Mouse (Mus musculus): ENCODE measurements around the gene Emcn.

The Emcn gene

DNA sequence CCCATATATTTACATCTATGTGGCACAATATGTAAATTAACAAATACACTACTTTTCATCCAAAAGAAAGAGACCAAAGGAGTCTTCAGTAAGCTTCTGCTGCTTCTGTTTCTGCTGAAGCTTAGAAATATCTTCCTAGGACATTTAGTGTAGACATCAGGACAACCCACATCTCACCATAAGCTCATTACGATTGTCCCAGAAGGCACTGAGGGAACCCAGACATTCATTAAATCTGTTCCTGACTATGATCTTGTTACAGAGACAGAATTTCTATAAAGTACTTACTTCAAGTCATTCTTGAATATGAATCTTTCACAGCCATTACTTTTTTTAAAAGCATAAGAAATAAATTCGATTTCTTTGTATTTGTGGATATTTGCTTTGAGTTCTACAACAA is 41.4 kb downstream of the Emcn start:
- DNase-seq (ENCODE audit: extremely low spot score, low read depth, low spot score): no peak

DNA sequence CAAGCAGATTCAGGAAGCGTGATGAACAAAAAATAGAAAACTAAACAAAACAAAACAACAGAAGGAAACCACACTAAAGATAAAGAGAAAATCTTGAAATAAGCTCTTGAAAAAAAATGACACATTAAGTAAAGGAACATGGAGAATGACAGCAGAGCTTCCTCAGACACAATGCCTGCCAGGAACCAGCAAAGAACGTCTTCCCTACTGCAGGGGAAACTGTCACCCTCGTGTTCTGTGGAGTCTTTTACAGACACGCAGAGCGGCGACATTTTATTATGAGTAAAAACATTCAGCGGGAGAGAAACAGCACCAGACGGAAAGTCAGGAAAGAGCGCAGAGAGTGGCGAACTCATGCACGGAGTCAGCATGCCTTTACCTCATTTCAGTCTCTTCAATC is 54.7 kb downstream of the Emcn start:
- DNase-seq (ENCODE audit: extremely low spot score, low read depth, low spot score): no peak

DNA sequence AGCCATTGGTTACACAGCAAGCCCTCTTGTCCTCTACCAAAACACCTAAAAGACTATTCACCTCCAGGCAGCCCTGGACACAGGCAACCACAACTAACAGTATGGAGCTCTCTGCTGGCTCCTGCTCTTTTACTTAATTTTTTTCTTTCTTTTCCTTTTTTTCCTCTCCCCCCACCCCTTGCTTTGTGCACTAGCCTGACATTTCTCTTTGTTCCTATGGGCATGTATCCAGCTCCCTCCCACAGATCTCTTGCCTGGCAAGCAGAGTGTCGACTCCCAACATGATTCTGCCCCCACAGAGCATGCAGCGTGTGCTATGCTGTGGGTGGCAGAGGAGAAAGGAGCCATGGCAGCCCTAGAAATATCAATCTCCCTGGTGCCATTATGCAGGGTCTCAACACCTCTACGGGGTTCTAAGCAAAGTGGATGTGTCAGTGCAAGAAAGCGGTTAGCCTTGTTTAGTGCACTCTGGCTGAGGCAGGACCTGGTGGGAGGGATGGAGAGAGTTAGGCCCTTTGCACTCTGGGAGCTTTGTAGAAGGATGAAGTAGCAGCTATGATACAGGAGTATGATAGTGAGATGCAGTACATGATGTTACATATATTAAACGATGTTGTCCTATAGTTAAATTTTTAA is 74.7 kb downstream of the Emcn start:
- DNase-seq (ENCODE audit: extremely low spot score, low read depth, low spot score): no peak

DNA sequence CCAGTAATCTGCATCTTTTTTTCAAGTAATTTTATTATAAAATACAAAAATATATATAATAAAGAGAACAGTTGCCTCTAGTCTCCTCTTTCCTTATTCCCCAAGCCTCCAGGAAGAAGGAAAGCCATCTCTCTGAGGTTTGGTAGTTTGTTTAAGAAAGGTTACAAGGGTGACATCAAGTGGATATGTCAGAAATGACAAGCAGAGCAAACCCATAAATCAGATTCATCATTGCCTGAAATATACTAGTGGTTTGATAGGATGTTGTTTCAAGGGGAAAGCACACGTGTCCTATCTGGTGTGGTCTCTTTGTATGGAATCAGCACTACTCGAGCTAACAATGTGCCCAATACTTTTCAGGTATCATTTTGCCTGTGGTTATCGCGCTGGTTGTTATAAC is 77.8 kb downstream of the Emcn start:
- no peak for DNase-seq (ENCODE audit: extremely low spot score, low read depth, low spot score)

DNA sequence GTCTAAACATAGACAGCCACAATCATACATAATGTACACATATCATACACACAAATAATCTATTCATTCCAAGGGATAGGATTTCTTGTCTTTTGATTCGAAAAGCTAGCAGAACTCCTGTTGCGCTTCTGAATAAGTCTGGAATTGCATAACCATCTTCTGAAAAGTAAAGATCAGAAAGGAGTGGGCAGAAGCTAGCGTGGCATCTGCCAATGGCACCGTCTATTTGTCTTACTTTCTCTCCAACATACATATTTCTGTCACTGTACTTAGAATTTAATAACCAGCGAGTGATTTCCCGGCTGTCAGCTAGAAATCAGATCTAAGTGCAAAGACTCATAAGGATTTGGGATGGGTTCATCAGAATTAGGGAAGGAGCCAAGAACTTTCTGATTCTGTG is 88.6 kb downstream of the Emcn start:
- DNase-seq (ENCODE audit: extremely low spot score, low read depth, low spot score): no peak

DNA sequence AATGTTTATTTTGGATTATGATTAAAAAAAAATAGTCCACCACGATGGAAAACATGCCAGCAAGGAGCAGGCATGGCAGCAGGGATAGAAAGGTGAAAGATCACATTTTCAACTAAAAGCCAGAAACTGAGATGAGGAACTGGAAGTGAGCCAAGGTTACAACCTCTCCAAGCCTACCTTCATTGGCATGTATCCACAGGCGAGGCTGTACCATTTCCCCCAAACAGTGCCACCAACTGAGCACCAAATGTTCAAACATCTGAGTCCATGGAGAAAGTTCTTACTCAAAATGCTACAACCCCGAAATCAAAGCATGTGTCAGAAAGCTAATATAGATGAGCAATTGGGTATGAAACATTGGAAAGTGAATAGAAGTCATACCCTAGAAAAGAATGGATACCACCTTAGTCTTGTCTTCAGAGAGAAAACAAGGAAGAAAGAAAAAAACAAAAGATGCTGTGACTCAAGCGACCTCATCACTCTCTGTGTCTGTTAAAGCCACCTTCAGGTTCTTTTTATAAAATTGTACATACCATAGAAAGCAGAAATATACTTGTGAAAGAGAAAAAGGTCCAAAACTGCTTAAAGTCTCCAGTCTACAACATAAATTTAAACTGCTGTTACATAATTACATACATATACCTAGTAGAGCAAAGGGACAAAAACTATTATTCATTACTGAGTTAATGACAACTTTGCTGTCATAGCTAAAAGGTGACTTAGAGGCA is 124.2 kb downstream of the Emcn start:
- no peak for DNase-seq (ENCODE audit: extremely low spot score, low read depth, low spot score)

DNA sequence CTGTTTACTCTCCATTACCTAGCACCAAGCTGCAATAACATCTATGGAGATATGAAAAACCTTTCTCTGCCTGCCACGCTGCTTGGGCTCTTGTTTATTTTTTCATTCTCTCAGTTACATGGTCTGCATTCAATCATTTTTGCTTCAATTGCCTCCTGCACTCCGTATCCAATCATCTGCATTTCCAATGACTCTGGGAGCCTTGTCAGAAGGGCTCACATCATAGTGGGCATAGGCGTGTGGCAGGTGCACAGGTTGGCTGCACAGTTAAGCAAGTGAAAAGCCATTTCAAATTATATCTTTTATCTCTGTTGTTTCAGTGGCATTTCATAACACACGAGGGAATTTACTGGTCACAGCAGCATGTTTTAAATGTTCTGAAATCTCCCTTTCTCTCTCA is 125.1 kb downstream of the Emcn start:
- DNase-seq (ENCODE audit: extremely low spot score, low read depth, low spot score): no peak

DNA sequence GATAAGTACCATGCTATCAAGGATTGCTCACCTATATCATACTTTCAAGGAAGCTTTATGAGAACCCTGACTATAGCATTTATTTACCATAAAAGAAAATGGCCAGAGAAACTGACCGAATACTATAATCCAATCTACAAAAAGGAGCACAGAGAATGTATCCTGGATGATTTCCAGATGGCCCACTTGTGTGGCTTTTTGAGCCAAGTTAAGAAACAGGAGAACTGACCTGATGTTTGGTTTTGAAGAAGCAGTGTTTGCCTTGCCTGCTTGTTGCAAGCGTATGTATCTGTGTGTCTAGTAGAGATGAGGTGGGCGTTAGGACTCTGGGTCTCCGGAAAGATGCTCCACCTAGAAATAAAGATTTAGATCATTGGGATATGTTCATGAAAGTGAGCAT is 125.9 kb downstream of the Emcn start:
- DNase-seq (ENCODE audit: extremely low spot score, low read depth, low spot score): no peak

DNA sequence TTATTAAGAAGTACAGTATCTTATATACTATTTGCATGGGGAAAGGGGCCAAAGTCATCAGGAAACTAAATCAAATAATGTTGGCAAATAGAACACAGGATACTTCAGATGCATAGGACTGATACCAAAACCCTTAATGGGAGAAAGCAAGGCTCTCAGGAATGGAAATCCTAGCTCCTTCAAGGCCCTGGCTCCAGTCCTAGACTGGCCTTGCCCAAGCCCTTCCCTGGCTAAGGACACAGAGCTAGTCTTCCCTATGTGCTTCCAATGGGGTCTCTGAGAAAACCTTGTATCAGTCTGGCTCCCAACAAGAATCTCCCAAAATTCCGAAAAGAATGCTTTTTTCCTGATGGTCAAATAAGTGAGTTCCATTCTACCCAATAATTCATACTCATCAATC is 126.5 kb downstream of the Emcn start:
- no peak for DNase-seq (ENCODE audit: extremely low spot score, low read depth, low spot score)

DNA sequence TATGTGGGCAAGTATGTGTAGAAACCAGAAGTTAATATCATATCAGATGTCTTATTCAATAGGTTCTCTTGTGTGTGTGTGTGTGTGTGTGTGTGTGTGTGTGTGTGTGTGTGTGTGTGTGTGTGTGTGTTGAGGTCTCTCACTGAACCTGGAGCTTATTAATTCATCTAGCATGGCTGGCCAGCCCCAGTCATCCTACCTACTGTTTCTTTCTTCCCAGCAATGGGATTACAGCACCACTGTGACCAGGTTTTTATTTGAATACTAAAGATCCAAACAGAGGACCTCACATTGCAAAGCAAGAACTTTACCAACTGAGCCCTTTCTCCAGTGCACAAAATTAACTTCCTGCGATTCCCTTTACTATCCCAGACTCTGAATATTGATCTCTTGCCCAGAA is 131.3 kb downstream of the Emcn start:
- no peak for DNase-seq (ENCODE audit: extremely low spot score, low read depth, low spot score)

DNA sequence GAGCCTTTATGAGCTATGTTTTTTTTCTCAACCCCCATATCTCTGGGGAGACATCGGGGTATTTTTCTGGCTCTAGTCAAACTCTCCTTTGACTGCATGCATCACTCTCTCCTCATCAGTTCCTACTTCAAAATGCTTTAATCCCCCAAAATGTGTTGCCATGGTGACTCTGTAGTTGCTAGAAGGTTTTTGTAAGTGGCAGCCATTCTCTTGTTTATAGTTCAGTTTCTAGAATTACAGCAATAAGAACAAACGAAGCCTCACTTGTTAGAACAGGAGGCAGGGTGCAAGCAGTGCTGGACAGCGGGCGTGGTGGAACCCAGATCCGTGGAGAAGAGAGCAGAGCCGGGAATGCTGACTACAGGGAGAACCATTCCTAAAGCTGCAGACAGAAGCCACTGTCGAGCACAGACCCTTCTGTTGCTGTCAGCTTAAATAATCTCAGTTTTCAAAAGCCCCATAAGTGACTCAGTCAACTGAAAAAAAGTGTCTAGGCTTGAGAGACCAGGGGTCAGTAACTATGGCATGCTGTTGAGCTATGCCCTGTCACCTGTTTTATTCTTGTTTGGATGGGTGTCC is 139.0 kb downstream of the Emcn start:
- DNase-seq (ENCODE audit: extremely low spot score, low read depth, low spot score): no peak

DNA sequence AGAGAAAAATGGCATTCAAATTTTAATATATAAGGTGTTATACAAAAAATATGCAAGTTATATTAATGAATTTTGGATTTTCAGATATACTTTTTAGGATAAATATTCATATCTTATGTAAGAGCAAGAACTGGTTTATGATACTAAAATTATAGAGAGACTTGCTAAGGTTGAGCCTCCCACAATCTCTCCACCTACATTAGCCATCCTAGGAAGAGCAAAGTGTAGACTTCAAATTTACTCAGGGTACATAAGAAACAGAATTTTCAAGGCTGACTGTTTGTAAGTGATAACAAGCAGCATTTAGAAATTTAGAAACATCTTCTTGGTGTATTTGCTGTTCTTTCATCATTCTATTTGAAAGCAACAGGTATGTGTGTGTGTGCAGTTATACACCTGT is 140.3 kb downstream of the Emcn start:
- DNase-seq (ENCODE audit: extremely low spot score, low read depth, low spot score): no peak
